Mouse (Mus musculus) C2C12 (cell line): ENCODE measurements around the gene Cnnm2.

Experiments
- CTCF ChIP-seq: IDR thresholded peaks from one replicate; pipeline ENCODE4 v1.5.1; 2011; ENCODE audit not compliant: control insufficient read depth, insufficient read depth, insufficient read length
- FOSL1 ChIP-seq: IDR thresholded peaks from one replicate; pipeline ENCODE4 v1.8.0; 2011; ENCODE audit warnings: mild to moderate bottlenecking, low read length; ENCODE audit not compliant: poor library complexity, insufficient read depth, severe bottlenecking
- MYOD1 ChIP-seq: IDR thresholded peaks from one replicate; pipeline ENCODE4 v1.6.1; 2011; ENCODE audit warnings: low read depth; ENCODE audit not compliant: control insufficient read depth, insufficient read length
- USF1 ChIP-seq: IDR thresholded peaks from one replicate; pipeline ENCODE4 v1.6.1; 2011; ENCODE audit warnings: low read depth, mild to moderate bottlenecking, control low read depth, moderate library complexity

DNA sequence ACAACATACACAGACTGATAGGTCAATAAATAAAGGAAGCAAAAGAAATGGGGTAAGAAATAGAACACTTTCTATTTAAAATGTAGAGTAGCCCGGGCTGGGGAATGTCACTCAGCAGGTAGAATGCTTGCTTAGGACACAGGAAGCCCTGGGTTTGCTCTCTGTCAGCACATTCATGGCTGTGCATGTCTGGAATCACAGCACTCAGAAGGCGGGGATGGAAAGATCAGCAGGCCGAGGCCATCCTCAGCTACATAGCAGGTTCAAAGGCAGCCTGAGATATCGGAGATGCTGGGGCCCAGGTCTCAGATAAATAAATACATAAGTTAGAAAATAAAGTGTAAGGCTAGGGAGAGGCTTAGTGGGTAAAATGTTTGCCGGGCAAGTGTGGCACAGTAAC lies 9.2 kb upstream of the Cnnm2 start:
- TF ChIP-seq CTCF (no peak), FOSL1 (no peak), USF1 (no peak), MYOD1 (no peak)
